Mouse (Mus musculus): ENCODE data around the gene Sycn.
"Not testable (repeated sequence)": the region's sequence is repeated elsewhere in the genome, so short reads cannot be mapped to it uniquely, and the experiment has no call there.

The Sycn gene

GRCm38 (mm10) chr7:28540526-28540925 is at the start of gene Sycn:
Gene Sycn, plus strand, starts transcription at chr7:28540885.
- no peak for DNase-seq

GRCm38 (mm10) chr7:28490903-28491302 is 49.8 kb upstream of the Sycn start:
- DNase-seq: no peak

DNA sequence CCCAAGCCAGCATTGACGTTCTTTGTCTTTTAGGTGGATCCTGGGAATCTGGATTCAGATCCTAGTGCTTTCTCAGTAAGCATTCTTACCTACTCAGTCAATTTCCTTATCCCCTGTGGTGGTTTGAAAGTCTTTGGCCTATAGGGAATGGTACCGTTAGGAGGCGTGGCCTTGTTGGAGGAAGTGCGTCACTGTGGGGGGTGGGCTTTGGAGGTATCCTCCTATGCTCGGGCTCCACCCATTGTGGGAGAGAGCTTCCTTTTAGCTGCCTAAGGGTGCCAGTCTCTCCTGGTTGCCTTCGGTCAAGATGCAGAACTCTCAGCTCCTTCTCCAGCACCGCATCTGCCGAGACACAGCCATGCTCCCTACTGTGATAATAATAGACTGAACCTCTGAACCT is 48.4 kb upstream of the Sycn start:
- no peak for DNase-seq

DNA sequence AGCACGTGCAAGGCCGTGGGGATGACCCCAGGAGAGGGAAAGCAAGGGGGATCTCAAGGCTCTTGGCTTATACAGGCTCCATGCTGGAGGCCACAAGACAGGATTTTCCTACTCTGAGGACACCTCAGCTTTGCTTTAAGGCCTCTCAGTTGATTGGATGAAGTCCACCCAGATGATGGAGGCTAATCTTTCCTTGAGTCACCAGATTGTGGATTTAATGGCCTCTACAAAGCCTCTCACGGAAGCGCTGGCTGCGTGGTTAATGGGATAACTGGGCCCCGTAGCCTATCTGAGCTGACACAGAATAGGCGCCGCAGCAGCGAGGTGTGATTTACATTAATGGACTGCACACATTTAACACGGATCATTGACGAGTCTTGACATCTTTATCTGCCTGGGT is 45.3 kb upstream of the Sycn start:
- DNase-seq: no peak

GRCm38 (mm10) chr7:28505585-28505984 is 35.1 kb upstream of the Sycn start:
- no peak for DNase-seq

DNA sequence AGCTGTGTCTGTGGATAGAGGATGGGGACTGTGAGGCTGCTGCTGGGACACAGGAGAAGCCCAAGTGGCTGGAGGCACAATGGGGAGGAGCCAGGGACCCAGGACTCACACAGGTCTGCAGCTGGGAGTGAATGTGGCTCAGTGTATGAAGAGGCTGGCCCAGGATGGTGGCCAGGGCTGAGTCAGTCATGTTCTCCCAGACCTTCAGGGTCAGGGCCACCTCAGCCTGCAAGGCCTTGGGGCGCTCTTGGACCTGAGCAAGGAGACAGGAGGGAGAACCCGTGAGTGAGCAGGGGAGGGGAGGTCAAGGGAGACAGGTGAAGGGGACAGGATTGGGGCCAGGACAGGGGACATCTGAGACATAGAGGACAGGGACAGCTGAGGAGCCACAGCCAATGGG is 31.6 kb upstream of the Sycn start:
- not testable (repeated sequence) for DNase-seq

GRCm38 (mm10) chr7:28510405-28510974 is 30.2 kb upstream of the Sycn start, which contains the start of gene Ifnl2:
Gene Ifnl2, minus strand, starts transcription at chr7:28510455.
- DNase-seq: not testable (repeated sequence)

DNA sequence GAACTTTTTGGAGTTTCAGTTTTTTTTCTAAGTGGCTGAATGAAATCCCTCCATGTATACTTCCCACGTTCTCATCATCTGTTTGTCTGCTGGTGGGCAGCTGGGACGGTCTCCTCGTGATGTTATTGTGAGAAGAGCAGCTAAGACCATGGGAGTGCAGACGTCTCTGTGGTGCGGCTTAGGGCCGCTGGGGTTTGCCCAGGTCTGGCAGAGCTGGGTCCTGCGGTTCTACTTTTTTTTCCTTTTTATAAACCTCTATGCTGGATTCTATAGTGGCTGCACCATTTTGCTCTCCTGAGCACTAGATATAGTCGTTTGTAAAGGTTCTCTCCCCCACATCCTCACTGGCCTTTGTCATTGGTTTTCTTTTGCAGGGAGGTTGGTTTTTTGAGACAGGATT is 29.2 kb upstream of the Sycn start:
- no peak for DNase-seq

GRCm38 (mm10) chr7:28522536-28522935 is 18.1 kb upstream of the Sycn start, which contains the start of gene Ifnl3:
Gene Ifnl3, plus strand, starts transcription at chr7:28522836.
- DNase-seq: not testable (repeated sequence)

- DNase-seq: peak; percentile 58
Observed at GRCm38 (mm10) chr7:28527922-28528719, 12.6 kb upstream of the Sycn start.

- no peak for DNase-seq
Observed at GRCm38 (mm10) chr7:28532005-28532404, 8.7 kb upstream of the Sycn start.

- DNase-seq: not testable (repeated sequence)
Observed at GRCm38 (mm10) chr7:28538886-28539285, 1.8 kb upstream of the Sycn start.

DNA sequence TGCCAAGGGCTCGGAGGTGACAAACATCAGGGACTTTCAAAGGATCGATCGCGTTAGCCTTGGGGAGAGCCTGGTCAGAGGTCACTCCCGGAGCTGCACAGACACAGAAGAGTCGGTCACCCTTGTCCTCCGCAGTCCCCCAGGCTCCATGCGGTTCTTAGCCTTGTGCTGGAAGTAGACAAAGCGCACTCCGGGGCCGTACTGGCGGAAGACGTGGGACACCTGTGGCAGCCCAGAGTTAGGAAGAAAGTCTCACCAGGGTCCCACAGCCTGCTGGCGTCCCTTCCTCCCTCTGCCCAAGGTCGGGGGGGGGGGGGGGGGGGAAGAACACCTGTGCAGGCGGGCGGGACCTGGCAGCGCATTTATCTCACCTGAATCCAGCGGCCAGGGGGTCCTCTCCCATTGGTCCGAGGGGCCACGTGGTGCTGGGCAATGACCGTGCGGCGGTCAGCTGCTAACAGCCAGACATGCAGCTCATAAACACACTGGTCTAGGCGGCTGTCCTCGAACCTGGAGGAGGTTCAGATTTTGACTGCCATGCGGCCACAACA is 3.4 kb downstream of the Sycn start:
- no peak for DNase-seq

- no peak for DNase-seq
Observed at GRCm38 (mm10) chr7:28545048-28545890, 4.6 kb downstream of the Sycn start.

- DNase-seq: no peak
Observed at GRCm38 (mm10) chr7:28545891-28546210, 5.2 kb downstream of the Sycn start.

DNA sequence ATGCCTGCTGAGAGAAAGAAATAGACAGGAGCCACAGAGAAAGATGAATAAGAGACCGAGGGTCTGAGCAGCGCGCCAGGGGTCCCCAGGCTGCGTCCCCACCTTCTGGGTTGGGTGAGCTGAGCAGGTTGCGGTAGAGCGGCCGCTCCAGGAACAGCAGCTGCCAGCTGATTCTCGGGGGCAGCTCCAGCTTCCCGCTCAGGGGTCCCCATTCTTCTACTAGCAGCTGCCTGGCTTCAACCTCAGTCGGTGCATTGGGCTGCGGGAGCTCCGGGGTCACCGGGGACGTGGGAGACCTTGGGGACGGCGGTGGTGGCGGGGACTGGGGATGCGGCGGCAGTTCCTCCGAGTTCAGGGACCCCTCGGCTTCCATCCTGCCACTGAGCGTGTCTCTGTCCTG is 6.0 kb downstream of the Sycn start:
- no peak for DNase-seq

- DNase-seq: no peak
Observed at GRCm38 (mm10) chr7:28547154-28547553, 6.5 kb downstream of the Sycn start, which contains the start of gene Nccrp1. Gene Nccrp1, minus strand, starts transcription at chr7:28547254.

- DNase-seq: no peak
Observed at GRCm38 (mm10) chr7:28547628-28548027, 6.9 kb downstream of the Sycn start.

DNA sequence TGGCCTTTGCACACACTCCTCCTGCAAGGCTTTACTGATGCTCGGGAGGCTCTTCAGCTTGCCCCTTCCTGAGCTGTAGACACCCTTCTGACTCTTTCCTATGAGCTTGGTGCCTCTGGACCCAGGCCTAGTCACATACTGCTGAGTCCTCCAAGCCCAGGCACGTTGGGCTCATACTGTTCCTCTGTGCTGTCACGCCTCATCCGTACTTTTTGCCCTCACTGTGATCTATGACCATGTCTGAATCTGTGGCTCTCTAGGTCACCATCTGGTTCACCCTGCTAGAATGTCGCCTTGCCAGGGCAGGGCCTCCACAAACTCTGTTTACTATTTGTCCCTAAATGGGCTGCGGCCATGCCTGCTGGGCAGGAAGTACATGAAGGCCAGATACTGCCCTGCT is 12.4 kb downstream of the Sycn start:
- no peak for DNase-seq

DNA sequence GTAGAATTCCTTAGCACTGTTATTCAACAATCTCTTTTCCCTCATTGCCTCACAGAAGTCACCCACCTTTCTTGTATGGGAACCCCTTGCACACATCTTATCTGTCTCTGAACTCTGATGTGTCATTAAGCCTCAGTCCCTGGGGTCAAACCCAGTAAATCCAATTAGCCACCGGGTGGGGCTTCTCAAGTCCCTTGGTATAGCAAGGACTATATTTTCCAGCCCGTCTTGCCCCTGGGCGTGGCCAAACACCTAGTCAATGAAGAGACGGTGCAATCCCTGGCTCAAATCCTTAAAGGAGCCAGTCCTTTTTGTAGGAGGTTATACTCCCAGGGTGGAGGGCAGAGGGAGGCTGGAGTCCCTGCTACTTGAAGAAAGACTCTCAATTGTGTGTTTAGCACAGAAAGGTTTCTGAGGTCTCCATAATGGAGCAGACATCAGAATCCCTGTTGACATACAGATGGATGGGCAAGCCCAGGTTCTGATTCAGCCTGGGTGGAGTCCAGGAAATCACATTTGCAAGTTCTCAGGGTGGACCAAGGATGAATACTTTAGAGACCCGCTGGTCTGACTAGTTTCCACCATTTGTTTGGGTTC is 15.4 kb downstream of the Sycn start:
- no peak for DNase-seq

DNA sequence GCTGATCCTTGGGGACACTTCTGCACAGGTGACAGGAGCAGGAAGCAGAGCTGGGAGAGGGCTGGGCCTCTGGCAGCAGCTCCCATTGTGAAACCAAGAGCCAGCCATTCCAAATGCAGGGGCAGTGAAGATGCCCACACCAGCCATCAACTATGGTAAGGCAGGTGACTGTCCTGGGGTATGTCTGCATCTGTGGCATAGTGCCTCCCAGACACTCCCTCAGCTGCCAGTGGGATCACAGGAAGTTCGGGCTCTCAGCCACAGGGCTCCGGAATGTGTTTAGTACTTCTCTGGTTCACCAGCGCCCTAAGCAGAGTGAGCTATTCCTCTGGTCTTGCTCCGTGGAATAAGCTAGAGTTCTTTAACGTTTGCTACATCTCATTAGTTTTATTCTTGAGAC is 16.4 kb downstream of the Sycn start:
- DNase-seq: no peak

- no peak for DNase-seq
Observed at GRCm38 (mm10) chr7:28557708-28558107, 17.0 kb downstream of the Sycn start.

DNA sequence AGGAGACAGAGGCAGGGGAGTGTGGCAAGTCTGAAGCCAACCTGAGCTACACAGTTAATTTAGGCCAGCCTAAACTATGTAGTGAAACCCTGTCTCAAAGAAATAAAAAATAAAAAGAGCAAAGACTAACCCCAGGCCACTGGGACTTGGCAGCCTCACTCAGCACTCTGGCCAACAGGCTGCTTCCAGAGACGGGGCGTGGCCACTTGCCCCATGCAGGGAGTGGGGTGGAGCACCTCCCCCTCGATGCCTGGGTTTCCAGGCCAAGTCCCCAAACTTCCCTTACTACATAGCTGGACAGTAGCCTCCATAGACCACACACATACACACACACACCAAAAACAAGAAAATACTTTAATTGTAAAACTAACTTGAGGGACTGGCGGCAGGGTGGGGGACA is 17.8 kb downstream of the Sycn start:
- DNase-seq: no peak
